Mouse (Mus musculus): ENCODE results near the gene Tulp2. TPM values are rescaled to one million over a fixed set of nuclear protein-coding genes. Genes with fewer than 3 reads are reported as not detected.
"Not testable (repeated sequence)": the region's sequence is repeated elsewhere in the genome, so short reads cannot be mapped to it uniquely, and the experiment has no call there.

Gene Tulp2
- polyA plus RNA-seq, 1 experiment from 2014 or later = 0.15 TPM

DNA sequence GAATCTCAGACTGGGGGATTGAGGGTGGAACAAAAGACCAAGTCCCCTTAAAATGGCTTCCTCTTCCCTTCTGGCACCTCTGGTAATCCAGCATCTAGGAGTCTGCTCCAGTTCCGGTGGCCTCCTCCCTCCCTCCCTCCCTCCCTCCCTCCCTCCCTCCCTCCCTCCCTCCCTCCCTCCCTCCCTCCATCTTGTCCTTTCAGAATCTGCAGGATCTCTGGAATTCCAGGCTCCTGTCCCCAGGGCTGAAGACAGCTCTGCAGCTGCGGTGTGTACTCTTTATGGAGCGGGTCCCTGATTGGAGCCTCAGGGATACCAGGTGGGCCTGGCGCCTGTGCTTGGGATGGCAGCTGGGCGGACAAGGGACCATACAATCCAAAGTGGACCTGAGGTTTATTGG, 20.4 kb upstream of the Tulp2 start:
- Histone ChIP-seq H3K27ac (replicated peaks) (peak overlapping the region; percentile 87), H3K9me3 (replicated peaks) (no peaks in the 10 kb centered on the region), H3K9ac (replicated peaks) (no peak overlapping the region), H3K27me3 (replicated peaks) (no peaks in the 10 kb centered on the region), H3K36me3 (peaks cover 44% of the 10 kb centered on the region), H3K4me3 (replicated peaks) (no peak overlapping the region), H3K4me2 (peak overlapping the region; percentile 59; the same call in 1 of the 2 replicates), H3K4me1 (peaks cover 66% of the 10 kb centered on the region)
- ATAC-seq (ENCODE audit: low FRiP score) = no peak
- WGBS = 33% methylated on average over 5 of the region's 5 CpGs

DNA sequence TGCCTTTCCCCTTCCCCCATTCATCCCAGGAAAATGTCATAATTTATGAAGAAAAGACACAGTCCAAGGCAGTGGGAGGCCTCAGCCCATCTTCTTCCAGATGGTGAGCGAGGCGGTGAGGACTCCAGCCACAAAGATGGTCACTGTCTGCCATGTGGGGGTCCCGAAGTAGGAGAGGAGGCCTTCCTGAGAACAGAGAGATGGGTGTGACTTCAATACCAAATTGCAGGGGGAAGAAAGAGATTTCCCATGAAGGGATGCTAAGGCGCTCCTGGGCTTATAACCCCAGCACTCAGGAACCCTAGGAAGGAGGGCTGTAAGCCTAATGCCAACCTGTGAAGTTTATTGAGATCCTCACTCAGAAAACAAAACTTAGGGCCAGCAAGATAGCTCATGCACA, 19.9 kb upstream of the Tulp2 start:
- Histone ChIP-seq H3K27ac (replicated peaks) (no peak overlapping the region; the same call in 1 of the 2 replicates), H3K4me1 (peaks cover 62% of the 10 kb centered on the region), H3K4me2 (no peak overlapping the region), H3K27me3 (replicated peaks) (no peaks in the 10 kb centered on the region), H3K36me3 (peaks cover 44% of the 10 kb centered on the region), H3K4me3 (replicated peaks) (no peak overlapping the region), H3K9ac (replicated peaks) (no peak overlapping the region), H3K9me3 (replicated peaks) (no peaks in the 10 kb centered on the region)
- no peak for ATAC-seq (ENCODE audit: low FRiP score)
- 75% methylated on average over 4 of the region's 4 CpGs for WGBS

DNA sequence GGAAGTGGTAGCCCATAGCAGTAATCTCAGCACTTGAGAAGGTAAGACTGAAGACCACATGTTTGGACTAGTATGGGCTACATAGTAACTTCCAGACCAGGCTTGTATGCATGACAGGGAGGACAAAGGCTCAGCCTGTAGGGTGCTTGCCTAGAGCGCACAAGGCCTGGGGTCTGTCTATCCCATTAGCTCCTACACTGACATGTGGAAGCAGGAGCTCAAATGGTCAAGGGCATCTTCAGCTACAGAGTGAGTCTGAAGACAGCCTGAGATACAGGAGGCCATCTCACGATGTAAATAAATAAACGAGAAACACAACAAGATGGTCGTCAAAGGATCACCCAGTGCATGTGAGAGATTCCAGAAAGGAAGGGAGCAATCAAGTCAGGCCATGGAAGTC, 19.4 kb upstream of the Tulp2 start:
- 89% methylated on average over 4 of the region's 4 CpGs for WGBS
- peaks cover 62% of the 10 kb centered on the region for H3K4me1 ChIP-seq

DNA sequence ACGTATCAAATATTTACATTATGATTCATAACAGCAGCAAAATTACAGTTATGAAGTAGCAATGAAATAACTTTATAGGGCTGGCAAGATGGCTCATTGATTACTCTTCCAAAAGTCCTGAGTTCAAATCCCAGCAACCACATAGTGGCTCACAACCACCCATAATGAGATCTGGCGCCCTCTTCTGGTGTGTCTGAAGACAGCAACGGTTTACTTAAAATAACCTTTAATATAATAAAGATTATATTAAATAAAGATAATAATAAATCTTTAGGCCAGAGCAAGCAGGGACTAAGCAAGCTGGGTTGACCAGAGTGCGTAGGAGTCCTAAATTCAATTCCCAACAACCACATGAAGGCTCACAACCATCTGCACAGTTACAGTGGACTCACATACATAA, 18.8 kb upstream of the Tulp2 start:
- H3K4me2 ChIP-seq; H3K4me3 ChIP-seq (replicated peaks); H3K27ac ChIP-seq (replicated peaks); H3K9me3 ChIP-seq (replicated peaks); H3K9ac ChIP-seq (replicated peaks); ATAC-seq (ENCODE audit: low FRiP score); H3K27me3 ChIP-seq (replicated peaks): not testable (repeated sequence)
- WGBS = 88% methylated on average over 4 of the region's 4 CpGs
- Histone ChIP-seq H3K36me3 (peaks cover 34% of the 10 kb centered on the region), H3K4me1 (peaks cover 59% of the 10 kb centered on the region)

More for the DNA sequence above, 19.4 kb upstream of the Tulp2 start:
- H3K9ac ChIP-seq (replicated peaks) = no peak overlapping the region
- no peak overlapping the region for H3K4me2 ChIP-seq
- H3K27ac ChIP-seq (replicated peaks) = no peak overlapping the region
- H3K27me3 ChIP-seq (replicated peaks) = no peaks in the 10 kb centered on the region
- H3K4me3 ChIP-seq (replicated peaks) = no peak overlapping the region
- H3K9me3 ChIP-seq (replicated peaks) = no peaks in the 10 kb centered on the region
- peaks cover 38% of the 10 kb centered on the region for H3K36me3 ChIP-seq
- no peak for ATAC-seq (ENCODE audit: low FRiP score)

DNA sequence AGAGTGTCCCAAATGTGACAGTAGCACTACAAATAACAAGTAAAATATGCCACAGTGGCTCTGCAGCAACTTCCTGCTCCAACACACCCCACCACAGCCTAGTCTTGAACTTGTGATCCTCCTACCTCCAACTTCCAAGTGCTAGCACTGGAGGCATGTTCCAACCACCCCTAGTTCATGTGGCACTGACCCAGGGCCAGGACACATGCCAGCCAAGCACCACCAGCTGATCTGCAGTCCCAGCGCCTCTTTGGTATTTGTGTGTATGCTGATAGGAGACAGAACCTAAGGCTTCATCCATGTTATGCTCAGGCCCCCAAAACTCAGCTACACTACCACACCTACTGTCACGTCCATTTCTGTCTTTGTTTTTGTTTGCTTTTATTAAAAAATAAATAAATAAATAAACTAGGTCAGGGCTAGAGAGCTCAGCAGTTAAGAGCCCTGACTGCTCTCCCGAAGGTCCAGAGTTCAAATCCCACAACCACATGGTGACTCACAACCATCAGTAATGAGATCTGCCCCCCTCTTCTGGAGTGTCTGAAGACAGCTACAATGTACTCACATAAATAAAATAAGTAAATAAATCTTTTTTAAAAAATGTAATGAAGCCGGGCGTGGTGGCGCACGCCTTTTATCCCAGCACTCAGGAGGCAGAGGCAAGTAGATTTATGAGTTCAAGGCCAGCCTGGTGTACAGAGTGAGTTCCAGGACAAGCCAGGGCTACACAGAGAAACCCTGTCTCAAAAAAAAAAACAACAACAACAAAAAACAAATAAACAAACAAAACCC, 17.5 kb upstream of the Tulp2 start:
- peaks cover 30% of the 10 kb centered on the region for H3K36me3 ChIP-seq
- no peak overlapping the region for H3K4me2 ChIP-seq
- H3K27me3 ChIP-seq (replicated peaks) = no peaks in the 10 kb centered on the region
- peaks cover 54% of the 10 kb centered on the region for H3K4me1 ChIP-seq
- no peak overlapping the region for H3K27ac ChIP-seq (replicated peaks)
- no peak overlapping the region for H3K9ac ChIP-seq (replicated peaks)
- no peaks in the 10 kb centered on the region for H3K9me3 ChIP-seq (replicated peaks)
- no peak for ATAC-seq (ENCODE audit: low FRiP score)
- WGBS = 95% methylated on average over 7 of the region's 7 CpGs
- H3K4me3 ChIP-seq (replicated peaks) = no peak overlapping the region

DNA sequence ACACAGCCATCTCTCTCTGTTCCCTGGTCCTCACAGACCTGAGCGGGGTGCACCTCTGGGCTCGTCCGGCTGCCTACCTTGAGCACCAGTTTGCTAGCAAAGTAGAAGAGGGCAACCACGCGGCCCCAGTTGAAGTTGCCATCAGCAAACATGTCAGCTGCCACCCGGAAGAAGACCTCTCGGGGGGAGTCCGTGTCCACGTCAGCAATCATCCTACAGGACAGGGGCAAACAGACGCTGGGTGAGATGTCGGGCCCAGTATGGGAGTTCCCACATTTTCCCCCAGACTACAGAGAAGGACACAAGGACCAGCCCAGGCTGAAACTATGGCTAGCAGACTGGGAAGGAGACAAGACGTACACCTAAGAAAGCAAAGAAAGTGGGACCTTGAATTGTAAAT, 16.6 kb upstream of the Tulp2 start:
- 97% methylated on average over 12 of the region's 12 CpGs for WGBS
- no peak for ATAC-seq (ENCODE audit: low FRiP score)
- Histone ChIP-seq H3K4me2 (peak overlapping the region; percentile 96), H3K27ac (replicated peaks) (no peak overlapping the region), H3K9me3 (replicated peaks) (no peaks in the 10 kb centered on the region), H3K36me3 (peaks cover 30% of the 10 kb centered on the region), H3K27me3 (replicated peaks) (no peaks in the 10 kb centered on the region), H3K4me3 (replicated peaks) (peak overlapping the region; percentile 79; the same call in 1 of the 2 replicates), H3K9ac (replicated peaks) (no peak overlapping the region), H3K4me1 (peaks cover 53% of the 10 kb centered on the region)

DNA sequence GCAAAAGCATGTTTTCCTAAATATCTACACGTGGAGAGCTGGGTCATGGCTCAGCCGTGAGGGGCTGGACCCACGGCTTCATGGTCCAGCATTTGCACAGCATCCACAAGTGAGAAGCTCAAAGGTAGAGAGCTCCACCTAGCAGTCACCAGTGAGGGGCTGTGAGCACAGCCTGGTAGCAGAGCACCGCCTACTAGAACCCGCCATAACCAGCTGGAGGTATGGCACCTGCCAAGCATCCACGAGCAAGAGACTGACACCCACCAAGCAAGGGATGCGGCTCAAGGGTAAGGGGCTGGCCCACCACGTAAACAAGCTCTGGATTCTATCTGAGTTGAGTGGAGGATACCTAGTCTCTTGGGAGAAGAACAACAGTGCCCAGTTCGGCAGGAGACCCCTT, 16.1 kb upstream of the Tulp2 start:
- Histone ChIP-seq H3K9me3 (replicated peaks) (no peaks in the 10 kb centered on the region), H3K27ac (replicated peaks) (no peak overlapping the region), H3K9ac (replicated peaks) (peak overlapping the region; percentile 89), H3K27me3 (replicated peaks) (no peaks in the 10 kb centered on the region), H3K4me1 (peaks cover 48% of the 10 kb centered on the region), H3K36me3 (peaks cover 30% of the 10 kb centered on the region), H3K4me3 (replicated peaks) (peak overlapping the region; percentile 79), H3K4me2 (peak overlapping the region; percentile 96)
- WGBS = 81% methylated on average over 9 of the region's 9 CpGs
- no peak for ATAC-seq (ENCODE audit: low FRiP score)

DNA sequence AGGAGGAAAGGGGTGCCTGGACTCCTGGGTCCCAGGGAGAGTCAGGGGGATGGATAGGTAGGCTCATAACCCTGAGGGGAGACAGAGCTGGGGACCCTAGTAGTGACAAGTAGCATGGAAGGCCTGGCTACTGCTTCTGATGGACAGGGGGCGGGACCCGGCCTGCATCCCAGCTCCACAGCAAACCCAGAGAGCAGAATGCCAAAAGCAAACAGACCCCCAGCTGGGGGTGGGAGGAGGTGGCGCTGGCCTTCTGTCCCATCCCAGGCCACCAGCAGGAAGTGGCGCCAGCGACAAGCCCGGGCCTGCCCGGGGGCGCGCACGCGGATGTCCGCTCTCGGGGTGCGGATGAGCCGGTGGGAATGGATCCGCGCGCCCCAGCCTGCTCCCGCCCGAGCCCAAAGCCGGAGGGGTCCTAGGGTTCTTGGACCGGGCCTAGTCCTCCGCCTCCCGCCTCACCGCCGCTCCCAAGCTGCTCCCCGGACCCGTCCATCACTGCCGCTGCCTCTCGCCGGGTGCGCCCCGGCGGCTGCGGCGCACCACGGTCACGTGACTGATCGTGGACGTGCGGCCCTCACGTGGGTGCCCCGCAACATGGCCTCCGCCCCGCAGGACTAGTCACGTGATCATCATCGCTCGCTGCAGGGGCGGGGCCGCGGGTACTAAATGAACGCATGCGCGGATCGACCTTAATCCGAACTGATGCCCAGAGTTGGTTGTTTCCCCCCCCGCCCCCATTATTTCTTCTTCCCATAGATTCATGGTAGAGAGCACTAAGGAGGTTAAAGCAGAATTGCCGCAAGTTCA, 15.2 kb upstream of the Tulp2 start, which contains the start of gene Bax:
Gene Bax (minus strand): TSS at position 616 of the 807 bp plus-strand sequence.
- H3K9me3 ChIP-seq (replicated peaks) = no peaks in the 10 kb centered on the region
- peak; percentile 86 for ATAC-seq (ENCODE audit: low FRiP score)
- peak within 1 kb of the TSS; percentile 79 for H3K4me3 ChIP-seq (replicated peaks)
- H3K27ac ChIP-seq (replicated peaks) = peak within 1 kb of the TSS; percentile 80
- H3K4me1 ChIP-seq = peaks cover 40% of the 10 kb centered on the region
- WGBS = under 1% methylated on average over 57 of the region's 58 CpGs
- peaks cover 30% of the 10 kb centered on the region for H3K36me3 ChIP-seq
- H3K9ac ChIP-seq (replicated peaks) = peak within 1 kb of the TSS; percentile 89
- no peaks in the 10 kb centered on the region for H3K27me3 ChIP-seq (replicated peaks)
- H3K4me2 ChIP-seq = peak within 1 kb of the TSS; percentile 96

DNA sequence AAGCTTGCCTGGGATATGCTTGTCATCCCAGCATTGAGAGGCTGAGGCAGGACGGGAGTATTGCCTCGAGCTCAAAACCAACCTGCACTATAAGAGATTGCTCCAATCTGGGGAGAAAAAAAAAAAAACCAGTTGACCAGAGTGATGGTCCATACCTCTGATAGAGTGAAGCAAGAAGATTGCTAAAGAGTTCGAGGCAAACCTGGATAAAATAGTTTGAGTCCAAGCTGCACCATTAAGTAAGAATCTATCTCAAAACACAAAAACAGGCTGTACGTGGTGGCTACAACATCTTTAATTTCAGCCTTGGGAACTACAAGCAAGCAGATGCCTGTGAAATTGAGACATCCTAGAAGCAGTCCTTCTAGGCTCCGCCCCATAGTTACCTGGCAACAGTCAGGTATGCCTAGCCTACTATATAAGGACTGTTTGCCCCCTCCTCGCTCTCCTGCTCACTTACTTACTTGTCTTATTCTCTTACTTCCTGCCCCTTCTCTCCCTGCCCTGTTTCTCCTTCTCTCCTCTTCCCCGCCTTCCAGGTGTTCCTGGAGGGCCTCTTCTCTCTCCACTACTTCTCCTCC, 14.5 kb upstream of the Tulp2 start:
- Histone ChIP-seq H3K27me3 (replicated peaks) (no peaks in the 10 kb centered on the region), H3K4me1 (peaks cover 34% of the 10 kb centered on the region), H3K4me2 (peak overlapping the region; percentile 96), H3K27ac (replicated peaks) (0 out of 2 replicates have a peak overlapping the region, but pooled peaks have one; percentile 41), H3K9me3 (replicated peaks) (no peaks in the 10 kb centered on the region), H3K9ac (replicated peaks) (peak overlapping the region; percentile 36; the same call in 1 of the 2 replicates), H3K4me3 (replicated peaks) (peak overlapping the region; percentile 79), H3K36me3 (peaks cover 25% of the 10 kb centered on the region)
- 39% methylated on average over 7 of the region's 7 CpGs for WGBS
- no peak for ATAC-seq (ENCODE audit: low FRiP score)

DNA sequence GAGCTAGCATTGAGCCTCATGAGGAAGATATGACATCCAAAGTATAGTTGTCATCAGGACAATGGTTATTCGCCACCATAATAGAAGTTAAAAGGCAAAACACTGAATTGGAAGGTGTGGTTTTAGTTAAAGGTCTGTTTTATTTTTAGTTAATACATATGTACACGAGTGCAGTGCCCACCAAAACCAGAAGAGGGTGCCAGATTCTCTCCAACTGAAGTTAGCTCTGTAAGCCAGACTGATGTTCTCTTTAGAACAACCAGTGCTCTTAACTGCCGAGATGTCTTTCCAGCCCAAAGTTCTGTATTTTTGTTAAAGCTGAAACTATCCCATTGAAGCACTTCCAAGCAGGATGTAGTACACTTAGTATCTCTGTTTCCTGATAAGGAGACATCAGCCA, 10.8 kb upstream of the Tulp2 start:
- Histone ChIP-seq H3K36me3 (no peaks in the 10 kb centered on the region), H3K4me2 (no peak overlapping the region), H3K4me1 (peaks cover 12% of the 10 kb centered on the region), H3K9me3 (replicated peaks) (no peaks in the 10 kb centered on the region), H3K4me3 (replicated peaks) (no peak overlapping the region), H3K27me3 (replicated peaks) (no peaks in the 10 kb centered on the region), H3K27ac (replicated peaks) (no peak overlapping the region), H3K9ac (replicated peaks) (no peak overlapping the region)
- ATAC-seq (ENCODE audit: low FRiP score) = no peak
- WGBS = 8% methylated on average over 3 of the region's 3 CpGs

DNA sequence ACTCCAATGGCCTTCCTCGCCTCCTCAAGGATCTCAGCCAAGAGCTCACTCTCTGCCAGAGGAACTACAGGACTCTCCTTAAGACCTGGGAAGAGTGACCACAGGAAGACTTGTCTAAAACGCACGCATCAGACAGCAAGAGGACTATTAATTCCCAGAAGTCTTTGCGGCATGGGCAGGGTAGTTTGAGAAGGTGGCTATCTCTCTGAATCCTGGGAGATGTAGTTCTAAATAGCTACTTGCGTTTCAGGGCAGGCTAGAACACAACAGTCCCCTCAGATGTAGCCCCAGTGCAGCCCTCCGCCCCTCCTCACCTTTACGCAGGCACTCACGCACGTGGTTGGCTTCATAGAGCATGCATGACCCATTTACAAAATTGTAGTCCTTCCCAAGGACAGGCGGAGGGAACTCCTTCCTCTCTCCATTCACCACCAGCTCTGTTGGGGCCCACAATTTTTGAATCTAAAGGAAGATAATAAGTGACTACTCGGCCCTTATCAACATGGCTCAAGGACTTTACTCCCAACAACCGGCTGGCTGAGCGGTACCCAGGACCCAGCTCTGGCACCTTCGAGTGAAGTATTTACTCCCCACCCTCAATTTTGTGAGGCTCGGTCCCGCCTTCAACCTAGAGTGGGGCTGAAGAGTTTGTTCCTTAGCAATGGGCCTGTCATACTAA, 6.2 kb upstream of the Tulp2 start:
- Histone ChIP-seq H3K27me3 (replicated peaks) (no peaks in the 10 kb centered on the region), H3K9ac (replicated peaks) (no peak overlapping the region), H3K4me2 (peak overlapping the region; percentile 30), H3K4me3 (replicated peaks) (peak overlapping the region; percentile 9), H3K4me1 (0 out of 2 replicates have a peak, but pooled peaks cover 2% of the 10 kb centered on the region), H3K27ac (replicated peaks) (no peak overlapping the region), H3K36me3 (no peaks in the 10 kb centered on the region), H3K9me3 (replicated peaks) (no peaks in the 10 kb centered on the region)
- ATAC-seq (ENCODE audit: low FRiP score) = no peak
- 75% methylated on average over 16 of the region's 16 CpGs for WGBS

Measured in neural tube, embryonic 15.5 days (tissue).